Mouse (Mus musculus) forebrain, postnatal 0 days (tissue): Measurements from ENCODE around the gene Nlgn1. TPM values are rescaled to one million over a fixed set of nuclear protein-coding genes. Genes with fewer than 3 reads are reported as not detected.
A peak's percentile ranks its signal among the peaks of the same experiment; 100 is the strongest.

Experiments
- ATAC-seq: fragments of 200-750 bp; cut with Nextera tagmentation; 2 replicates; pipeline ENCODE4 v1.8.0; 2017; ENCODE audit warnings: mild to moderate bottlenecking, moderate library complexity
- DNase-seq: peaks from one replicate; pipeline ENCODE4 v3.0.0-alpha.2; 2015
- H3K27ac ChIP-seq: fragments of 300-500 bp; sonication (generic); 2 replicates; pipeline ENCODE4 v1.5.1; 2014; ENCODE audit warnings: low read depth, mild to moderate bottlenecking, antibody characterized with exemption, low read length, moderate library complexity, mixed read lengths
- H3K27me3 ChIP-seq: fragments of 300-500 bp; sonication (generic); 2 replicates; pipeline ENCODE4 v1.6.1; 2014; ENCODE audit warnings: mild to moderate bottlenecking, low read length, mixed read lengths; ENCODE audit not compliant: insufficient read depth
- H3K36me3 ChIP-seq: fragments of 300-500 bp; sonication (generic); 2 replicates; pipeline ENCODE4 v1.6.1; 2014; ENCODE audit warnings: mild to moderate bottlenecking, moderate library complexity; ENCODE audit not compliant: insufficient read depth
- H3K4me1 ChIP-seq: fragments of 300-500 bp; sonication (generic); 2 replicates; pipeline ENCODE4 v1.6.1; 2014; ENCODE audit warnings: antibody characterized with exemption; ENCODE audit not compliant: insufficient read depth
- H3K4me2 ChIP-seq: fragments of 300-500 bp; sonication (generic); 2 replicates; pipeline ENCODE4 v1.6.1; 2014; ENCODE audit warnings: low read depth, mild to moderate bottlenecking, moderate library complexity
- H3K4me3 ChIP-seq: fragments of 300-500 bp; sonication (generic); 2 replicates; pipeline ENCODE4 v1.5.1; 2014; ENCODE audit warnings: low read depth, low read length, mixed read lengths
- H3K9ac ChIP-seq: fragments of 300-500 bp; sonication (generic); 2 replicates; pipeline ENCODE4 v1.6.1; 2014; ENCODE audit warnings: mild to moderate bottlenecking
- H3K9me3 ChIP-seq: fragments of 300-500 bp; sonication (generic); 2 replicates; pipeline ENCODE4 v1.6.1; 2016; ENCODE audit warnings: low read length
- CTCF ChIP-seq: sonication (generic); IDR thresholded peaks from 2 replicates; pipeline ENCODE4 v1.5.1; 2016; ENCODE audit warnings: antibody characterized with exemption, control low read depth, low read depth
- WGBS: fragments of 180-500 bp; shearing (Covaris S2); extraction: QIAGEN DNeasy Blood & Tissue Kit; methylation state at CpG from one replicate; pipeline ENCODE4 v1.1.7; 2014; 5-methylcytosine and 5-hydroxymethylcytosine counted together
- polyA plus RNA-seq: library from polyadenylated mRNA; unstranded; fragments of >200 nt; fragmentation: Nextera tagmentation; extraction: Ambion mirVana; gene quantifications from 2 replicates; pipeline ENCODE4 v1.2.1, GENCODE M21; 2015
- total RNA-seq: library from RNA; depleted of rRNA; stranded (reverse); fragments of >200 nt; gene quantifications from 2 replicates; pipeline ENCODE4 v1.2.3, GENCODE M21; 2014

Nlgn1 gene
- total and polyA plus RNA-seq, 2 experiments from 2014 or later: 33.6 to 95.2 TPM

DNA sequence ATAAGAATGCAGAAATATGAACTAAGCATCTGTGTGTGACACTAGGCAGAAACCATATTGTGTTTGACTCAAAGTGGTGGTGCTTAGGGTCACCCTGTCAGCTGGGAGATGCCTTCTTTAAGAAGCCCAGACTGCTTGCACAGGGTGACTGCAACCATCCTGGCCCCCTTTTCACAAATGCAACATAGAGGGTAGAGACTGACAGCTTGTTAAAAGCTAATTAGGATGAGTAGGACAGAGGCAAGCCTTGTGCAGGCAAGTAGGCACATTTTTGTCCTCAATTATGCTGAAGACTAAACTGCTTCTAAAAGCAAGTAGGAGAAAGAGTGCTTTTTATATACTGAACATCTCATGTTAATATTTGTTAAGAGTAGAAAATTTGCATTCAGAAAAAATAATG is 558.8 kb downstream of the Nlgn1 start:
- Histone ChIP-seq H3K4me3 (no peak overlapping the region), H3K4me2 (no peak overlapping the region), H3K36me3 (no peaks in the 10 kb centered on the region), H3K9ac (no peak overlapping the region), H3K9me3 (no peaks in the 10 kb centered on the region), H3K27me3 (no peaks in the 10 kb centered on the region), H3K4me1 (peaks cover 9% of the 10 kb centered on the region; the same call in 1 of the 2 replicates), H3K27ac (no peak overlapping the region)
- ATAC-seq (peak; percentile 91), DNase-seq (peak; percentile 41)
- TF ChIP-seq CTCF: no peak

DNA sequence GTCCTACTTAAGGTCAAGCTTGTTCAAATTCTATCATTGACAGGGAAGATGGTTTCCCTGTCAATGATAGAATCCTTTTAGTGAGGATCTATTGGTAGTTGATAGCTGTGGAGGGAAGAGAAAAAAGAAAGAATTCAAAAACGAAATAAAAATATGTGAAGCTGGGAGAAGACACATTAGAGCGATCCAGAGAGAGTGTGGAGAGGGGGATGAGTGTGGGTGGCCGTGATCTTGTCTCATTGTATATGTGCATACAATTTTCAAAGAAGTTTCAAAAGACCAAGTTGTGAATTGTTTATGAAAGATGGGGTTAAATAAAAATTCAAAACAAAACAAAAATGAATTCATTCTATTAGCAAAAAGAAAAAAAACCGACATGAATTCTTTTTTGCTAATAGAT is 568.6 kb downstream of the Nlgn1 start:
- no peaks in the 10 kb centered on the region for H3K9me3 ChIP-seq
- no peak overlapping the region for H3K4me2 ChIP-seq
- H3K27ac ChIP-seq: no peak overlapping the region
- WGBS: 72% methylated on average over 4 of the region's 4 CpGs
- H3K27me3 ChIP-seq: no peaks in the 10 kb centered on the region
- H3K9ac ChIP-seq: no peak overlapping the region
- DNase-seq (no peak), ATAC-seq (no peak)
- H3K4me3 ChIP-seq: no peak overlapping the region
- no peak for TF ChIP-seq CTCF
- H3K36me3 ChIP-seq: no peaks in the 10 kb centered on the region
- H3K4me1 ChIP-seq: no peaks in the 10 kb centered on the region

DNA sequence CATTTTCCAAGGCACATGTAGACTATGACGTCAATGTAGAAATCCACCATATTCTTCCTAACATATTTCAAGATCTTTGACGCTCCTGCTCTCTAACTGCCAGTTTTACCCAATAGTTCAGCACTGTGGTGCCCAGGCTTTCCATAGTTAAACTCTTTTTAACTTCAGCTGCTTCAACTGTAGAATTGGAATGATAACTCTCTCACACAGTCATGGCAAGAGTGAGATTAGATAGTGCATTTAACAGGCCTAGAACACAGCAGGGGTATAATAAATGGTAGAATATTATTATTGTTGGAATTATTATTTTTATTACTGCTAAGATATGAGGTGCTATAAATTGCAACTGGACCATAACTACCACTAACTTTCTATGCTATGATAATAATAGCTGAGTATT is 574.4 kb downstream of the Nlgn1 start:
- H3K27ac ChIP-seq: no peak overlapping the region
- H3K9me3 ChIP-seq: no peaks in the 10 kb centered on the region
- no peak for TF ChIP-seq CTCF
- H3K36me3 ChIP-seq: no peaks in the 10 kb centered on the region
- WGBS: 95% methylated on average over 2 of the region's 2 CpGs
- no peak overlapping the region for H3K4me2 ChIP-seq
- ATAC-seq (no peak), DNase-seq (no peak)
- no peaks in the 10 kb centered on the region for H3K4me1 ChIP-seq
- no peak overlapping the region for H3K4me3 ChIP-seq
- no peak overlapping the region for H3K9ac ChIP-seq
- no peaks in the 10 kb centered on the region for H3K27me3 ChIP-seq

DNA sequence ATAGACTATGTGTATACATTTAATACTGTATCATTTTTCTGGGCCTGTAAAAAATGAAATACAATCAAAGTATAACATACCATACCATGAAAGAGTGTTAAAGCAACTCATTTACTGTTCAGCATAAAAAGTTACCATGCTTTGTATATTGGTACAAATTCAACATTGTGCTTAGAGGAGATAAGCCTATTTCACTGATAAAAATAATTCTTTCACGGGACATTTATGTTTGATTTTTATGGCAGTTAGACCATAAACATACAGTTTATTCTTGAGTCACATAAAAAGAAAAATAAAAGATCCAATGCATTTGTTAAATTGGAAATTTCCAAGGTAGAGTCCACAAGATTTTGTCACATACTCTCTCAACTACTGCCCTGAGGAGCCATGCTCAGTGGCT is 608.1 kb downstream of the Nlgn1 start:
- Histone ChIP-seq H3K36me3 (no peaks in the 10 kb centered on the region), H3K9me3 (no peaks in the 10 kb centered on the region), H3K9ac (no peak overlapping the region), H3K27me3 (no peaks in the 10 kb centered on the region), H3K4me1 (no peaks in the 10 kb centered on the region), H3K4me2 (no peak overlapping the region), H3K4me3 (no peak overlapping the region), H3K27ac (no peak overlapping the region)
- TF ChIP-seq CTCF: no peak
- 90% methylated on average over 1 of the region's 1 CpGs for WGBS
- DNase-seq: no peak
- no peak for ATAC-seq

DNA sequence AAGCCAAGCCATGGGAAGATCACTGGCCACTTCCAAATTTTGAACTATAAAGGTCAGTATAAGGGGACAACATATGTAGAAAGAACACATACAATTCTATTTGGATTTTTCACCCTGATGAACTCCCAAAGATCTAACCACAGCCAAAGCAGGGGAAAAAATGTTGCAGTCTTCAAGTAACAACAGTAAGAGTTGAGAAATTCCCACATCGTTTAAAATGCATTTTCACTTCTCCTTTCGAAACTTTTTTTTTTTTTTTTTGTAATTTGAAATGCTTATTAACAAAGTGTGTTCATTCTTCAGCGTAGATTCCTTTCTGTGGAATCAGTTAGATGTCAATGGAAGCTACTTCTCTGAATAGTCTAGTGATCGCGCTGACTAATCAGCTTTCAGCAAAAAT is 610.8 kb downstream of the Nlgn1 start:
- no peak overlapping the region for H3K4me2 ChIP-seq

DNA sequence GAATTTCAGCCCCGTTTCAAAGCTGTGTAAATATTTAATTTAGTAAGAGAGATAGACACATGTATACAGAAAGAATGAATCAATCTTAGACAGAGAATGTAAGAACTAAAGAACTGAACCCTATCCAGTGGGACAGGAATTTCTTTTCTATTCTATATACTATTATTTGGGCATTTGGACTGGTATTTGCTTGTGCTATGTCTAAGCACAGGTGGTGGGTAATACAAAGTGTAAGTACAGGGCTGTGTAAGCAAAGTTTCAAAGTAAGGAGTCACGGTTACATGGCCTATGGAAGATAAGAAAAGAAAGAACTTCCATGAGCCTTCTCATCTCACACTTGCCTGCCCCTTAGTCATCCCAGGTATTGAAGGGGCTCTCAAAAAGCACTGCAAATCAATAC is 624.9 kb downstream of the Nlgn1 start:
- no peak overlapping the region for H3K27ac ChIP-seq
- ATAC-seq: no peak
- 83% methylated on average over 2 of the region's 2 CpGs for WGBS

More for the DNA sequence above, 610.8 kb downstream of the Nlgn1 start:
- Histone ChIP-seq H3K27ac (no peak overlapping the region), H3K36me3 (no peaks in the 10 kb centered on the region), H3K9ac (no peak overlapping the region), H3K27me3 (no peaks in the 10 kb centered on the region), H3K4me1 (no peaks in the 10 kb centered on the region), H3K4me3 (no peak overlapping the region), H3K9me3 (no peaks in the 10 kb centered on the region)
- no peak for TF ChIP-seq CTCF
- WGBS: 48% methylated on average over 5 of the region's 5 CpGs
- ATAC-seq (no peak), DNase-seq (no peak)

DNA sequence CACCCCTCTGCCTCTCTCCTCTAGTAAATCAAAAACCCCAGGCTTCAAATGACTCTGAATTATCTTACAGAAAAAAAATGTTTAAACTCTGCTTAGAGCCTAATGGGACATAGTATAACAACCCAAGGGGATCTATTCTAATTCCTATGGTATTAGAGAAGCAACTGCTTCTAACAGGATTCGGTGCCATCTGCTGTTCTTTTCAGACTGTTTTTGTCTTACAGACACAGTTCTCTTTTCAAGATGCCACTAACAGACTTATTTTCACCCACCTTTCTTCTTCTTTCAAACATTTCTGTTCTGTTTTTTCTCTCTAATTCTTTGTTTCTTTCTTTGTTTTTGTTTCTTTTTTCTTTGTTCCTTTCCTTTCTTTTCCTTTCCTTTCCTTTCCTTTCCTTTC is 635.0 kb downstream of the Nlgn1 start:
- Histone ChIP-seq H3K36me3 (no peaks in the 10 kb centered on the region), H3K4me1 (no peaks in the 10 kb centered on the region), H3K9me3 (no peaks in the 10 kb centered on the region), H3K27me3 (no peaks in the 10 kb centered on the region), H3K4me2 (no peak overlapping the region), H3K9ac (no peak overlapping the region), H3K27ac (no peak overlapping the region), H3K4me3 (no peak overlapping the region)
- ATAC-seq (no peak), DNase-seq (no peak)
- TF ChIP-seq CTCF: no peak
- 51% methylated on average over 1 of the region's 1 CpGs for WGBS

More for the DNA sequence above, 624.9 kb downstream of the Nlgn1 start:
- TF ChIP-seq CTCF: no peak
- Histone ChIP-seq H3K27me3 (no peaks in the 10 kb centered on the region), H3K4me2 (no peak overlapping the region), H3K4me3 (no peak overlapping the region), H3K36me3 (no peaks in the 10 kb centered on the region), H3K4me1 (no peaks in the 10 kb centered on the region), H3K9me3 (no peaks in the 10 kb centered on the region), H3K9ac (no peak overlapping the region)
- DNase-seq: no peak

DNA sequence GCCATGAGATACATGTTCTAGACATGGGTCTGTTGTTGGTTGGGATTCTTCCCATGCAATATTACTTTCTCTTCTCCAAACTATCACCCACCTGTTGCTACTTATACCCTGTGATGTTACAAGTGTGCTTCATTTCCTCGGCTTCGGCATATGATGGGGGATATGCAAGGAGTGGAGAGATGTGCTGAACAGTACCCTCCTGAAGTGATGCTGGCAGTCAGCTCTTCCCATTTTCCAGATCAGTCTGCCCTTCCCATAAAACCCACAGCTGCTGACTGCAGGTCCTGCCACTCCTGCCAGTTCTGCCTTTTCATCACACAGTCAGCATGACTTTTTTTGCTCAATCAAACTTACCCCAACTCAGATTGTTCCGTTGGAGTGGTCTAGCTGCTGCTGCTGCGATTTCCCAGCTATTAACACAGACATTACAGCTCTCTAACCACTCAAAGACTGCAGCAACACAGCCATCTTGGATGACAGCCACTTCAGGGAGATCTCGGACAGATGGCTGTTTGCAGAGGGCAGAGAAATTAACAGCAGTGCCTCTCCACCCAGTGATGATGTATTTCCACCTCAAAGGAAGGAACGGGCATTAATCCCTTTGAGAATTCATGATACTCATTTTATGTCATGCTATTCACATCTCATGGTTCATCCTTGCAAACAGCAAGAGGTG is 643.3 kb downstream of the Nlgn1 start:
- TF ChIP-seq CTCF: no peak
- H3K4me1 ChIP-seq: no peaks in the 10 kb centered on the region
- no peak overlapping the region for H3K9ac ChIP-seq
- H3K27me3 ChIP-seq: no peaks in the 10 kb centered on the region
- 59% methylated on average over 6 of the region's 6 CpGs for WGBS
- H3K4me3 ChIP-seq: no peak overlapping the region
- peak; percentile 25; the same call in 1 of the 2 replicates for ATAC-seq
- peak; percentile 22 for DNase-seq
- no peak overlapping the region for H3K4me2 ChIP-seq
- H3K36me3 ChIP-seq: no peaks in the 10 kb centered on the region
- no peaks in the 10 kb centered on the region for H3K9me3 ChIP-seq
- no peak overlapping the region for H3K27ac ChIP-seq
